Mouse (Mus musculus) ES-Bruce4 (cell line): ENCODE measurements at regions not wholly inside any gene's neighbourhood (a gene's known extent, or its start where the extent isn't known, plus 50 kb on each side); places are given as distances from the start of the nearest gene placed in this dataset.

Source experiments
- H3K27ac ChIP-seq: 2 replicates; pipeline ENCODE4 v1.5.1; 2012; ENCODE audit warnings: low read length, inconsistent platforms; ENCODE audit not compliant: insufficient read depth
- H3K27me3 ChIP-seq: 2 replicates; pipeline ENCODE4 v1.6.1; 2012; ENCODE audit warnings: mild to moderate bottlenecking, low read length, inconsistent platforms; ENCODE audit not compliant: control insufficient read depth, poor library complexity, insufficient read depth, severe bottlenecking
- H3K36me3 ChIP-seq: 2 replicates; pipeline ENCODE4 v1.6.1; 2012; ENCODE audit warnings: inconsistent platforms, mild to moderate bottlenecking, low read length, moderate library complexity; ENCODE audit not compliant: control insufficient read depth, poor library complexity, insufficient read depth, severe bottlenecking
- H3K4me1 ChIP-seq: one replicate; pipeline ENCODE4 v1.8.1; 2011; ENCODE audit warnings: low read length; ENCODE audit not compliant: control insufficient read depth, insufficient read depth
- H3K4me3 ChIP-seq: 2 replicates; pipeline ENCODE4 v1.5.1; 2011; ENCODE audit warnings: low read depth, mild to moderate bottlenecking, low read length
- H3K9ac ChIP-seq: 2 replicates; pipeline ENCODE4 v1.6.1; 2012; ENCODE audit warnings: low read depth, mild to moderate bottlenecking, inconsistent platforms; ENCODE audit not compliant: poor library complexity, severe bottlenecking
- H3K9me3 ChIP-seq: replicated peaks from 2 replicates; pipeline ENCODE4 v1.6.1; 2012; ENCODE audit warnings: mild to moderate bottlenecking, low read length, inconsistent platforms; ENCODE audit not compliant: control insufficient read depth, poor library complexity, insufficient read depth, severe bottlenecking
- CTCF ChIP-seq: IDR thresholded peaks from one replicate; pipeline ENCODE4 v1.8.1; 2011; ENCODE audit warnings: low read depth, low read length
- EP300 ChIP-seq: IDR thresholded peaks from 2 replicates; pipeline ENCODE4 v1.6.1; 2011; ENCODE audit warnings: low read depth, low read length; ENCODE audit not compliant: insufficient read depth
- POLR2A ChIP-seq: IDR thresholded peaks from one replicate; pipeline ENCODE4 v1.8.1; 2011; ENCODE audit warnings: low read length; ENCODE audit not compliant: insufficient read depth

DNA sequence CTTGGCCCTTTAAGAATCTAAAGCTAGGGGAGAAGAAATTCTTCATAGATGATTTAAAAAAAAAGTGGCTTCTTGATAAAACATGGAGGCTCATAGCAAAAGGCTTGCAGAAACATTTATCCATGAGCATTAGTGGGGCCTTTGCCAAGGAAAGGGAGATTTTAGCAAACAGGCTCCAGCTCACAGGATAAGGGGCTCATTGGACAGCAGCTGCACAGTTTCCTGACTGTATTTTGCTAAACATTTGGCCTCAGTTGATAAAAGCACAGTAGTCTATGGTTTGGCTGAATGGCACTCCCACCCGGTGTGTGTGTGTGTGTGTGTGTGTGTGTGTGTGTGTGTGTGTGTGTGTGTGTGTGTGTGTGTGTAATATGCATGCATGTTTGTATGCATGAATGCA lies 228.2 kb upstream of the Ank start:
- TF ChIP-seq EP300 (no peak), POLR2A (no peak), CTCF (no peak)
- no peaks in the 10 kb centered on the region for H3K36me3 ChIP-seq
- H3K9ac ChIP-seq: no peak overlapping the region
- no peak overlapping the region for H3K4me3 ChIP-seq
- H3K9me3 ChIP-seq: no peaks in the 10 kb centered on the region
- H3K27ac ChIP-seq: no peak overlapping the region
- H3K27me3 ChIP-seq: no peaks in the 10 kb centered on the region
- no peaks in the 10 kb centered on the region for H3K4me1 ChIP-seq

DNA sequence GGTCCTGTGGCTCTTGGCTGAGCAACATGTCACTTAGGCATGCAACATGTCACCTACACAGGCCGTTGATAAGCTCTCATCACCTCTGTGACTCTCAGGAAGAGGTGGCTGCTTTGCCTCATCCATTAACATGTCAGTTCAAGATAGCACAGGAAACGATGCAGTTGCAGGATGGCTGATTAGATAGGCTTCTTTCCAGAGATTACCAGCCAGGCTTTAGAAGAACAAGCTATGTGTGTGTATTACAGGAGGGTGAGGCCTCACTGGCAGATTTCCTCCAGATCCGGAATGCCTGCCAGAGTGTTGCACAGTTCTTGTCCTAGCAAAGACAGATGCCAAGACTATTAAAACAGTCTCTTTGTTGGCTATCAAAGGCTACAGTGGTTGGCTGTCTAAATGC lies 220.2 kb upstream of the Ank start:
- H3K4me3 ChIP-seq: no peak overlapping the region
- no peaks in the 10 kb centered on the region for H3K9me3 ChIP-seq
- no peak for TF ChIP-seq EP300
- no peak for TF ChIP-seq POLR2A
- no peak for TF ChIP-seq CTCF

DNA sequence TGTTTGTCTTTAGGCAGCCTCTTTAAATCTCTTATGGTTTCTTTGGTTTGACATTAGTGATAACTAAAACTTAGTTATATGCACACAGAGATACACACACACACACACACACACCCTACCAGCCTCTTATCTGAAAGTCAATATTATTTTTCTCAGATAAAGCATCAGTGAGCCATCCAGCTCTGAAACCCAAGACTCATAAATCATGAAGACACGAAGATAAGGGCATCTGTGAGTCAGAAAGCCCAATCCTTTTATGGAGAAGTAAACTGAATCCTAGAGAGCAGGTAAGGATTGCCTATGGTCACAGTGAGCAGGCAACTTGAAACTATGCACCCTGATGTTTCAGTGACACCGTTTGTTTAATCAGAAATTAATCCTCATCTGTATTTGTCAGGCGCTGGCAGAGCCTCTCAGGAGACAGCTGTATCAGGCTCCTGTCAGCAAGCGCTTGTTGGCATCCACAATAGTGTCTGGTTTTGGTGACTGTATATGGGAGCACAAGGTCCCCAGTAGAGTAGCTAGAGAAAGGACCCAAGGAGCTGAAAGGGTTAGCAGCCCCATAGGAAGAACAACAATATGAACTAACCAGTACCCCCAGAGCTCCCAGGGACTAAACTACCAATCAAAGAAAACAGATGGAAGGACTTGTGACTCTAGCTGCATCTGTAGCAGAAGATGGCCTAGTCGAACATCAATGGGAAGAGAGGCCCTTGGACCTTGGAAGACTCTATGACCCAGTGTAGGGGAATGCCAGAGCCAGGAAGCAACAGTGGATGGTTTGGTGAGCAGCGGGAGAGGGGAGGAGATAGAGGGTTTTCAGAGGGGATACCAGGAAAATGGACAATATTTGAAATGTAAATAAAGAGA lies 207.3 kb upstream of the Ank start:
- H3K9ac ChIP-seq: no peak overlapping the region
- TF ChIP-seq POLR2A (no peak), CTCF (no peak), EP300 (no peak)
- H3K36me3 ChIP-seq: no peaks in the 10 kb centered on the region
- H3K4me3 ChIP-seq: no peak overlapping the region
- no peaks in the 10 kb centered on the region for H3K4me1 ChIP-seq
- H3K27ac ChIP-seq: no peak overlapping the region
- no peaks in the 10 kb centered on the region for H3K9me3 ChIP-seq
- no peaks in the 10 kb centered on the region for H3K27me3 ChIP-seq

More for the DNA sequence above, 220.2 kb upstream of the Ank start:
- no peak overlapping the region for H3K9ac ChIP-seq
- H3K36me3 ChIP-seq: no peaks in the 10 kb centered on the region
- H3K27me3 ChIP-seq: no peaks in the 10 kb centered on the region
- no peak overlapping the region for H3K27ac ChIP-seq
- H3K4me1 ChIP-seq: no peaks in the 10 kb centered on the region

DNA sequence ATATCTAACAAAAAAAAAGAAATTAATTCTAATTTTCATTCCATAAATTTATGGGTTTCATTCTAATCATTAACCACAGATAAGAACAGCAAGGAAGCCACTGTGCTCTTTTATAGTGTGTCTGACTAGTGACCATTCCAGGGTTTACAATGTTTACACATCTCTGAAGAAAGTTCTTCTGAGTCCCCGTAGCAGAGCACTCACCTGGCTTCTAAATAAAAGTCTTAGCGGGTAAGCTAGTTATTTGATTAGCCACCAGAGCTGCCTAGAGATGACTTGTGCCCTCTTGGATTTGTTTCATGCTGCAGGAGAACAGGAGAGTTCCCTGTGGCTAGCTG lies 206.7 kb upstream of the Ank start:
- no peaks in the 10 kb centered on the region for H3K4me1 ChIP-seq
- no peaks in the 10 kb centered on the region for H3K27me3 ChIP-seq
- no peak for TF ChIP-seq CTCF
- TF ChIP-seq POLR2A: no peak
- TF ChIP-seq EP300: no peak

DNA sequence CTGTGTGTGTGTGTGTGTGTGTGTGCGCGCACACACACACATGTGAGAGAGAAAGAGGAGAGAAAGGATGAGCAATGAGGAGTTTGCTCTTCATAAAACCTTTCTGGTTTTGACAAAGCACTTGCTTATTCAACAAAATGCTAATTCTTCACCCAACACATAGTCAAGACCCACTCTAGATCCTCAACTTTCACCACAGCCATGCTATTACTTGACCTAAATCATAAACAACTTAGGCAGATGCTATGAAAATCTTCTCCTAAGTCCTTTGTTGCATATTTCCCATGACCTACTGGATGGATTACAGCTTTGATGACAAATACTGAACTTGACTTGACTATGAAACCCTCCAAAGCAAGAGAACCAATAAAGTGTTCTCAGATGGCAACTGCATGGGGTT lies 196.3 kb upstream of the Ank start:
- no peaks in the 10 kb centered on the region for H3K27me3 ChIP-seq
- no peak for TF ChIP-seq CTCF
- no peak for TF ChIP-seq POLR2A
- TF ChIP-seq EP300: no peak
- no peak overlapping the region for H3K9ac ChIP-seq
- H3K36me3 ChIP-seq: no peaks in the 10 kb centered on the region
- H3K9me3 ChIP-seq: no peaks in the 10 kb centered on the region
- H3K27ac ChIP-seq: no peak overlapping the region
- no peaks in the 10 kb centered on the region for H3K4me1 ChIP-seq
- H3K4me3 ChIP-seq: no peak overlapping the region

More for the DNA sequence above, 206.7 kb upstream of the Ank start:
- Histone ChIP-seq H3K9ac (no peak overlapping the region), H3K9me3 (no peaks in the 10 kb centered on the region), H3K36me3 (no peaks in the 10 kb centered on the region), H3K27ac (no peak overlapping the region), H3K4me3 (no peak overlapping the region)

DNA sequence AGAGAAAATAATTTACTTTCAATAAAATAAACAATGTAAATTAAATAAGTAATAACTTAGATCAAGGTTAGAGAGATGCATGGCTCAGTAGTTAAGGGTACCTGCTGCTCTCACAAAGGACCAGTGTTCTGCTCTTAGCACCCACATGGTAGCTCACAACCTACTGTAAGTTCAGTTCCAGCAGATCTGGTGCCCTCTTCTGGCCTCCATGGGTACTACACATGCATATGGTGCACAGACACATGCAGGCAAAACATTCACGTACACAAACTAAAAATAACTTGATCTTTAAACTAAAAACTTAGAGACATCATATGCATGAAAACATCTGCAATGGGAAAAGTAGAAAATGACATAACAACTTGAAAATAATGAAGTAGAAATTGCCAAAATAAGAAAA lies 184.2 kb upstream of the Ank start:
- Histone ChIP-seq H3K9ac (no peak overlapping the region), H3K9me3 (peaks cover 20% of the 10 kb centered on the region), H3K36me3 (no peaks in the 10 kb centered on the region), H3K27me3 (no peaks in the 10 kb centered on the region), H3K27ac (no peak overlapping the region), H3K4me1 (no peaks in the 10 kb centered on the region), H3K4me3 (no peak overlapping the region)
- TF ChIP-seq POLR2A (no peak), CTCF (no peak), EP300 (no peak)
